Mouse (Mus musculus): Measurements from ENCODE around the gene Npl. TPM values are rescaled to one million over a fixed set of nuclear protein-coding genes. Genes with fewer than 3 reads are reported as not detected.
"Not testable (repeated sequence)": the region's sequence is repeated elsewhere in the genome, so short reads cannot be mapped to it uniquely, and the experiment has no call there.

Gene Npl
- polyA plus RNA-seq, 1 experiment, result 3.8 TPM

GRCm38 (mm10) chr1:153510330-153511009 lies 39.4 kb downstream of the Npl start:
- H3K4me1 ChIP-seq (ENCODE audit: control insufficient read depth, insufficient read depth, low read length), result no peaks in the 10 kb centered on the region
- H3K27ac ChIP-seq (ENCODE audit: insufficient read depth, low read length), result no peak overlapping the region
- H3K27me3 ChIP-seq (ENCODE audit: control insufficient read depth, insufficient read depth, low read length), result no peaks in the 10 kb centered on the region
- no peak for DNase-seq
- no peak for TF ChIP-seq POLR2A (IDR thresholded peaks at IDR 0.05; ENCODE audit: borderline replicate concordance, insufficient read depth, low read length)
- no peak for TF ChIP-seq CTCF (IDR thresholded peaks at IDR 0.05; ENCODE audit: borderline replicate concordance, insufficient read depth, low read depth, low read length)
- H3K4me3 ChIP-seq (replicated peaks; ENCODE audit: insufficient read depth, low read depth, low read length), result no peak overlapping the region
- WGBS, result 72% methylated on average over 2 of the region's 2 CpGs

GRCm38 (mm10) chr1:153509569-153509968 lies 40.3 kb downstream of the Npl start:
- not testable (repeated sequence) for H3K27ac ChIP-seq (ENCODE audit: insufficient read depth, low read length); H3K4me3 ChIP-seq (replicated peaks; ENCODE audit: insufficient read depth, low read depth, low read length); H3K4me1 ChIP-seq (ENCODE audit: control insufficient read depth, insufficient read depth, low read length); H3K27me3 ChIP-seq (ENCODE audit: control insufficient read depth, insufficient read depth, low read length); DNase-seq
- WGBS, result 76% methylated on average over 8 of the region's 8 CpGs

GRCm38 (mm10) chr1:153509012-153509411 lies 40.8 kb downstream of the Npl start:
- Histone ChIP-seq H3K4me3 (replicated peaks; ENCODE audit: insufficient read depth, low read depth, low read length) (no peak overlapping the region), H3K27me3 (ENCODE audit: control insufficient read depth, insufficient read depth, low read length) (no peaks in the 10 kb centered on the region), H3K27ac (ENCODE audit: insufficient read depth, low read length) (no peak overlapping the region), H3K4me1 (ENCODE audit: control insufficient read depth, insufficient read depth, low read length) (no peaks in the 10 kb centered on the region)
- no peak for TF ChIP-seq CTCF (IDR thresholded peaks at IDR 0.05; ENCODE audit: borderline replicate concordance, insufficient read depth, low read depth, low read length)
- TF ChIP-seq POLR2A (IDR thresholded peaks at IDR 0.05; ENCODE audit: borderline replicate concordance, insufficient read depth, low read length), result no peak
- DNase-seq, result no peak
- WGBS, result 83% methylated on average over 6 of the region's 6 CpGs

GRCm38 (mm10) chr1:153506266-153506665 lies 43.6 kb downstream of the Npl start:
- no peak overlapping the region for H3K27ac ChIP-seq (ENCODE audit: insufficient read depth, low read length)
- TF ChIP-seq POLR2A (IDR thresholded peaks at IDR 0.05; ENCODE audit: borderline replicate concordance, insufficient read depth, low read length) (no peak), CTCF (IDR thresholded peaks at IDR 0.05; ENCODE audit: borderline replicate concordance, insufficient read depth, low read depth, low read length) (no peak)
- no peaks in the 10 kb centered on the region for H3K27me3 ChIP-seq (ENCODE audit: control insufficient read depth, insufficient read depth, low read length)

GRCm38 (mm10) chr1:153501644-153502321 lies 48.1 kb downstream of the Npl start:
- no peaks in the 10 kb centered on the region for H3K4me1 ChIP-seq (ENCODE audit: control insufficient read depth, insufficient read depth, low read length)

More at GRCm38 (mm10) chr1:153506266-153506665, 43.6 kb downstream of the Npl start:
- Histone ChIP-seq H3K4me1 (ENCODE audit: control insufficient read depth, insufficient read depth, low read length) (no peaks in the 10 kb centered on the region), H3K4me3 (replicated peaks; ENCODE audit: insufficient read depth, low read depth, low read length) (no peak overlapping the region)
- peak in 1 of 2 experiments; percentile 32 for DNase-seq
- 8% methylated on average over 6 of the region's 6 CpGs for WGBS

GRCm38 (mm10) chr1:153500030-153500429 lies 49.8 kb downstream of the Npl start:
- no peak for TF ChIP-seq CTCF (IDR thresholded peaks at IDR 0.05; ENCODE audit: borderline replicate concordance, insufficient read depth, low read depth, low read length)
- no peak for TF ChIP-seq POLR2A (IDR thresholded peaks at IDR 0.05; ENCODE audit: borderline replicate concordance, insufficient read depth, low read length)
- Histone ChIP-seq H3K27ac (ENCODE audit: insufficient read depth, low read length) (no peak overlapping the region), H3K4me1 (ENCODE audit: control insufficient read depth, insufficient read depth, low read length) (no peaks in the 10 kb centered on the region), H3K27me3 (ENCODE audit: control insufficient read depth, insufficient read depth, low read length) (no peaks in the 10 kb centered on the region), H3K4me3 (replicated peaks; ENCODE audit: insufficient read depth, low read depth, low read length) (no peak overlapping the region)
- WGBS, result 88% methylated on average over 9 of the region's 9 CpGs
- no peak for DNase-seq

More at GRCm38 (mm10) chr1:153501644-153502321, 48.1 kb downstream of the Npl start:
- TF ChIP-seq CTCF (IDR thresholded peaks at IDR 0.05; ENCODE audit: borderline replicate concordance, insufficient read depth, low read depth, low read length) (no peak), POLR2A (IDR thresholded peaks at IDR 0.05; ENCODE audit: borderline replicate concordance, insufficient read depth, low read length) (no peak)
- H3K27ac ChIP-seq (ENCODE audit: insufficient read depth, low read length), result no peak overlapping the region
- DNase-seq, result no peak
- WGBS, result 46% methylated on average over 5 of the region's 5 CpGs
- no peak overlapping the region for H3K4me3 ChIP-seq (replicated peaks; ENCODE audit: insufficient read depth, low read depth, low read length)
- H3K27me3 ChIP-seq (ENCODE audit: control insufficient read depth, insufficient read depth, low read length), result no peaks in the 10 kb centered on the region

GRCm38 (mm10) chr1:153496030-153496429 lies 53.8 kb downstream of the Npl start:
- Histone ChIP-seq H3K27me3 (ENCODE audit: control insufficient read depth, insufficient read depth, low read length) (no peaks in the 10 kb centered on the region), H3K4me1 (ENCODE audit: control insufficient read depth, insufficient read depth, low read length) (no peaks in the 10 kb centered on the region), H3K4me3 (replicated peaks; ENCODE audit: insufficient read depth, low read depth, low read length) (no peak overlapping the region), H3K27ac (ENCODE audit: insufficient read depth, low read length) (no peak overlapping the region)
- WGBS, result 82% methylated on average over 3 of the region's 3 CpGs
- DNase-seq, result no peak
- TF ChIP-seq CTCF (IDR thresholded peaks at IDR 0.05; ENCODE audit: borderline replicate concordance, insufficient read depth, low read depth, low read length), result no peak
- no peak for TF ChIP-seq POLR2A (IDR thresholded peaks at IDR 0.05; ENCODE audit: borderline replicate concordance, insufficient read depth, low read length)

GRCm38 (mm10) chr1:153493931-153494330 lies 55.9 kb downstream of the Npl start:
- no peak overlapping the region for H3K4me3 ChIP-seq (replicated peaks; ENCODE audit: insufficient read depth, low read depth, low read length)
- H3K4me1 ChIP-seq (ENCODE audit: control insufficient read depth, insufficient read depth, low read length), result no peaks in the 10 kb centered on the region
- H3K27me3 ChIP-seq (ENCODE audit: control insufficient read depth, insufficient read depth, low read length), result no peaks in the 10 kb centered on the region
- TF ChIP-seq CTCF (IDR thresholded peaks at IDR 0.05; ENCODE audit: borderline replicate concordance, insufficient read depth, low read depth, low read length), result no peak
- TF ChIP-seq POLR2A (IDR thresholded peaks at IDR 0.05; ENCODE audit: borderline replicate concordance, insufficient read depth, low read length), result no peak
- no peak overlapping the region for H3K27ac ChIP-seq (ENCODE audit: insufficient read depth, low read length)
- WGBS, result 16% methylated on average over 6 of the region's 6 CpGs
- DNase-seq, result no peak

All from cerebellum, adult 2 months (tissue).